Mouse (Mus musculus) midbrain, embryonic 16.5 days (tissue): ENCODE data around the gene Dpy30. TPM values are rescaled to one million over a fixed set of nuclear protein-coding genes. Genes with fewer than 3 reads are reported as not detected.
"Not testable (repeated sequence)": the region's sequence is repeated elsewhere in the genome, so short reads cannot be mapped to it uniquely, and the experiment has no call there.

Experiments
- ATAC-seq: fragments of 200-750 bp; cut with Nextera tagmentation; 2 replicates; pipeline ENCODE4 v1.8.0; 2017; ENCODE audit warnings: moderate TSS enrichment
- H3K27ac ChIP-seq: fragments of 300-500 bp; sonication (generic); 2 replicates; pipeline ENCODE4 v1.5.1; 2014; ENCODE audit warnings: mild to moderate bottlenecking, low read length, mixed read lengths
- H3K27me3 ChIP-seq: fragments of 300-500 bp; sonication (generic); 2 replicates; pipeline ENCODE4 v1.6.1; 2014; ENCODE audit warnings: low read depth, low read length, mixed read lengths; ENCODE audit not compliant: control insufficient read depth, insufficient read depth
- H3K36me3 ChIP-seq: fragments of 300-500 bp; sonication (generic); 2 replicates; pipeline ENCODE4 v1.6.1; 2014; ENCODE audit warnings: mild to moderate bottlenecking, low read length, moderate library complexity, mixed read lengths; ENCODE audit not compliant: control insufficient read depth, insufficient read depth
- H3K4me1 ChIP-seq: fragments of 300-500 bp; sonication (generic); 2 replicates; pipeline ENCODE4 v1.6.1; 2014; ENCODE audit warnings: mild to moderate bottlenecking, low read length, mixed read lengths; ENCODE audit not compliant: control insufficient read depth, insufficient read depth
- H3K4me2 ChIP-seq: fragments of 300-500 bp; sonication (generic); 2 replicates; pipeline ENCODE4 v1.6.1; 2014; ENCODE audit warnings: mild to moderate bottlenecking, low read length, mixed read lengths
- H3K4me3 ChIP-seq: fragments of 300-500 bp; sonication (generic); 2 replicates; pipeline ENCODE4 v1.5.1; 2014; ENCODE audit warnings: low read depth, mild to moderate bottlenecking, low read length, moderate library complexity, mixed read lengths
- H3K9ac ChIP-seq: fragments of 300-500 bp; sonication (generic); 2 replicates; pipeline ENCODE4 v1.6.1; 2014; ENCODE audit warnings: low read depth, low read length, mixed read lengths
- H3K9me3 ChIP-seq: fragments of 300-500 bp; sonication (generic); replicated peaks from 2 replicates; pipeline ENCODE4 v1.6.1; 2014; ENCODE audit warnings: mild to moderate bottlenecking, low read length, mixed read lengths; ENCODE audit not compliant: control insufficient read depth, poor library complexity, severe bottlenecking
- WGBS: fragments of 180-500 bp; shearing (Covaris S2); extraction: QIAGEN DNeasy Blood & Tissue Kit; methylation state at CpG from one replicate; pipeline ENCODE4 v1.1.7; 2014; 5-methylcytosine and 5-hydroxymethylcytosine counted together
- polyA plus RNA-seq: library from polyadenylated mRNA; unstranded; fragments of >200 nt; fragmentation: Nextera tagmentation; extraction: Ambion mirVana; gene quantifications from 2 replicates; pipeline ENCODE4 v1.2.1, GENCODE M21; 2015

Gene Dpy30
- polyA plus RNA-seq, 1 experiment from 2014 or later: 220 TPM

- H3K27ac ChIP-seq: no peak overlapping the region
- H3K9me3 ChIP-seq: no peaks in the 10 kb centered on the region
- H3K36me3 ChIP-seq: no peaks in the 10 kb centered on the region
- no peak overlapping the region for H3K4me3 ChIP-seq
- no peak for ATAC-seq
- H3K4me2 ChIP-seq: no peak overlapping the region
- H3K27me3 ChIP-seq: no peaks in the 10 kb centered on the region
- no peak overlapping the region for H3K9ac ChIP-seq
- no peaks in the 10 kb centered on the region for H3K4me1 ChIP-seq
- 45% methylated on average over 5 of the region's 5 CpGs for WGBS
Observed at GRCm38 (mm10) chr17:74322400-74323054, 1.2 kb downstream of the Dpy30 start.

DNA sequence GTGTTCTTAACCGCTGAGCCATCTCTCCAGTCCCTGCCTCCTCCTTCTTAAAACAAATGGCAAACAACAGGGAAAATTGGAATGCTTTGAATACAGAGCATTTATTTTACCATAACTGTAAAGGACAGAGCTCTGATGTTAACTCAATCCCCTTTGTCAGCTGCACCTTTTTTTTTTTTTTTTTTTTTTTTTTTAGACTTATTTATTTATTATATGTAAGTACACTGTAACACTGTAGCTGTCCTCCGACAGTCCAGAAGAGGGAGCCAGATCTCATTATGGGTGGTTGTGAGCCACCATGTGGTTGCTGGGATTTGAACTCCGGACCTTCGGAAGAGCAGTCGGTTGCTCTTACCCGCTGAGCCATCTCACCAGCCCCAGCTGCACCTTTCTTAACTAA, 5.0 kb downstream of the Dpy30 start:
- no peak for ATAC-seq
- H3K4me3 ChIP-seq: no peak overlapping the region
- H3K36me3 ChIP-seq: no peaks in the 10 kb centered on the region
- no peaks in the 10 kb centered on the region for H3K27me3 ChIP-seq
- WGBS: 94% methylated on average over 6 of the region's 6 CpGs
- no peaks in the 10 kb centered on the region for H3K9me3 ChIP-seq
- no peak overlapping the region for H3K27ac ChIP-seq
- H3K4me2 ChIP-seq: no peak overlapping the region
- H3K4me1 ChIP-seq: peaks cover 16% of the 10 kb centered on the region
- no peak overlapping the region for H3K9ac ChIP-seq

DNA sequence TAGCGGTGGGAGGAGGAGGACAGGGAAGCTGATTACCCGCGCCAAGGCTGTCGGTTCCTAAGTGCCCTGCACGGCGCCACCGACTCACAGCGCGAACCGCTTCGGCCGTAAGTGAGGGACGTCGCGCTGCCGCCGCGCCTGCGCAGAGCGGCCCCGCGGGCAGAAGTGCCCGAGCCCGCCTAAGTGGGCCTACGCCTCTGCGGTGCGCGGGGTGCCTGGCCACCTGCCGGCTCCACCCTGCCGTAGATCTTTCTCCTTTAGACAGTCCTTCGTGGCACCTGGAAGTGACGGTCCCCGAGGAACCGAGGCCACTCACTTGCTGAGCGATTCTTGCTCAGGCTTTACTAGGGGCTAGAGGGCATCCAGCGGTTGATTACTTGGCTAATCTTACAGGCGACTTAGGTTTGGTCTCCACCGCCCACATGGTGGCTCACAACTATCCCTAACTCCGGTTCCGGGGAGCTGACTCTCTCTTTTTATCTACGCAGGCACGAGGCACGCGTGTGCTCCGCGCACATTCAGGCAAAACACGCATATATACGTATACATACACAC, 7.4 kb downstream of the Dpy30 start:
- Histone ChIP-seq H3K4me2 (peak overlapping the region; percentile 89), H3K9ac (peak overlapping the region; percentile 81), H3K36me3 (no peaks in the 10 kb centered on the region), H3K27ac (peak overlapping the region; percentile 89), H3K27me3 (no peaks in the 10 kb centered on the region), H3K4me3 (peak overlapping the region; percentile 85), H3K4me1 (peaks cover 16% of the 10 kb centered on the region), H3K9me3 (no peaks in the 10 kb centered on the region)
- peak; percentile 98 for ATAC-seq
- WGBS: under 1% methylated on average over 47 of the region's 48 CpGs

DNA sequence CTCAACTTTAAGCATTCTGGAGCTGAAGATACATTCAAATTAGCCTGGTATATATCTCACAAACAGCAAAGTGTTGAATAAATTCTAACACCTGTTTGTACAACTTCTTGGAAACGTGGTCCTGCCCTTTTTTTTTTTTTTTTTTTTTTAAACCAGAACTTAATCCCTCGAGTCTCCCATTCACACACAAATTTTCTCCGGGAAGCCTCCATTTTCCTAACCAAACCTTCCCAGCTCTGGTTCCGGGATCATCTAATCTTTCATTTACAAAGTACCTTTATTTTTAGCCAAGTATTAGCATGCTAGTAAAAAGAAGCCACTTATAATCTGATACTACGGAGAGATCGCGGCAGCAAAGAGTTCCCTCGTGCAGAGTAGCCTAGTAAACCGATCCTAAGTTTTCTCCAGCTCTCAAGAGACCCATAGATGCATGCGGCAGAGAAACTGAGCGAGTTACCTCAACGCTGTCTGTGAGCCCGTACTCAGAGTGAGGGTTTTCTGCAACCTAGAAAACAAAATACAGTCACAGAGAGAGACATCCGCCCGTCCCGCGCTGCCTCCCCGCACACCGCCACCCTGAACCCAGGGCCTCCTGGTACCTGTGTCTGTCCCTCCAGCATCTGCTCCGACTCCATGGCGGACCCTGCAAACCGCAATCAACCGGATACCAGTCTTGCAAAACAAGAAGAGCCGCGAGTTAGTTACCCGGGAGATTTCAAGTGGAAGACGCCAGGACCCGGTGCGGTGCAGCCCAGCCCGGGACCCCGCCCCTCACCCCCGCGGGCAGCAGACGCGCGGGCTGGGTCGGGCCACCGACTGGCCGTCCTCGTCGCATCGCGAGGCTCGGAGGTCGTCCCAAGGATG, 8.1 kb downstream of the Dpy30 start:
- peak overlapping the region; percentile 81 for H3K9ac ChIP-seq
- H3K27ac ChIP-seq: peak overlapping the region; percentile 89
- no peaks in the 10 kb centered on the region for H3K36me3 ChIP-seq
- WGBS: 1% methylated on average over 40 of the region's 45 CpGs
- peak overlapping the region; percentile 85 for H3K4me3 ChIP-seq
- ATAC-seq: peak; percentile 75
- peaks cover 16% of the 10 kb centered on the region for H3K4me1 ChIP-seq
- no peaks in the 10 kb centered on the region for H3K9me3 ChIP-seq
- H3K27me3 ChIP-seq: no peaks in the 10 kb centered on the region
- peak overlapping the region; percentile 89 for H3K4me2 ChIP-seq

DNA sequence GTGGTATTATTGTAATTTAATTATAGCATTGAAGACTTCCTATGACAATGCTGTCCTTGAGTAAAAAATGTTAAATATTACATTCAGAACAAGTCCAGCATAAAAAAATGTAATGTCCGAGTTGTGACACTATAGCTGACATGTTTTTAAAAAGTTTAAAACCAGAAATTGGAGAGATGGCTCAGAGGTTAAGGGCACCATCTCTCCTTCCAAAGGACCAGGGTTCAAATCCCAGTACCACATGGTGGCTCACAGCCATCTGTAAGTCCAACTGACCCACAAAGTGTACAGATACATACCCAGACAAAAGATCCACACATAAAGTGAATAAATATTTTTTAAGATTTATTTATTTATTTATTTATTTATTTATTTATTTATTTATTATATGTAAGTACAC, 17.7 kb downstream of the Dpy30 start:
- H3K4me2 ChIP-seq: no peak overlapping the region
- H3K27ac ChIP-seq: no peak overlapping the region
- no peak overlapping the region for H3K4me3 ChIP-seq
- H3K36me3 ChIP-seq: peaks cover 11% of the 10 kb centered on the region
- no peaks in the 10 kb centered on the region for H3K27me3 ChIP-seq
- H3K9ac ChIP-seq: no peak overlapping the region
- no peaks in the 10 kb centered on the region for H3K4me1 ChIP-seq
- no peaks in the 10 kb centered on the region for H3K9me3 ChIP-seq
- ATAC-seq: no peak
- WGBS: 97% methylated on average over 1 of the region's 1 CpGs

DNA sequence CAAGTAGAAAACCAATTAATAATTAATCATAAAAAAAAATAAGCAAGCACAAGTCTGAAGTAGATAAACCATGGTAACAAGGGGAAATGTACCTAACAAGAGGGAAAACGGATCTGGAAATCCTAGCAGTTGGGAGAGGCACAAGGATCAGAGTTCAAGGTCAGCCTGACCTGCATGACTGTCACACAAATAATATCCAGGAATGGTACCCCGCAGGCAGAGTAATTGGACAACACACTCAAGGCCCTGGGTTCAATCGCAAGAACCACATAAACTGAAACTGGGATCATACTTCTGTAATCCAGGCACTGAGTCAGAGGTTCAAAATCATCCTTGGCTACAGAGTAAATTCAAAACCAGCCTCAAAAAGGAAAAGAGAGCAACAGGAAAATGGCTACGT, 18.1 kb downstream of the Dpy30 start:
- ATAC-seq: no peak
- Histone ChIP-seq H3K9ac (no peak overlapping the region), H3K4me2 (no peak overlapping the region), H3K4me3 (no peak overlapping the region), H3K27me3 (no peaks in the 10 kb centered on the region), H3K9me3 (no peaks in the 10 kb centered on the region), H3K4me1 (no peaks in the 10 kb centered on the region), H3K27ac (no peak overlapping the region), H3K36me3 (peaks cover 11% of the 10 kb centered on the region)
- WGBS: 95% methylated on average over 4 of the region's 4 CpGs

DNA sequence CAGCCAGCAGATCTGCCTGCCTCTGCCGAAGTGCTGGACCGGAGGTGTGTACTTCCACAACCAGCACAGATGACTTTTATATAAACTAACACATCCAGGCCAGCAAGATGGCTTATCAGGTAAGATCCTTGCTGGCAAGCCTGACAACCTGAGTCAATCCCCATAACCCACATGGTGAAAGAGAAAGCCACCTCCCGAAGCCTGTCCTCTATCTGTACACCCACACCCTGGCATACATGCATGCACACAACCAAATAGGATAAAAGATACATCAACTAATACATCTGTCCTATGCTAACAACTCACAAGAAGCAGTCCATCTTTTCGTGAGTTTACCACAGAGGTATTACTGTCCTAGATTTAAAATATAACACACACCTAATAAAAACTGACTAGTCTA, 19.7 kb downstream of the Dpy30 start:
- no peak for ATAC-seq
- H3K4me1 ChIP-seq: no peaks in the 10 kb centered on the region
- H3K27ac ChIP-seq: no peak overlapping the region
- 95% methylated on average over 4 of the region's 4 CpGs for WGBS
- H3K36me3 ChIP-seq: peaks cover 11% of the 10 kb centered on the region
- no peaks in the 10 kb centered on the region for H3K27me3 ChIP-seq
- H3K9me3 ChIP-seq: no peaks in the 10 kb centered on the region
- no peak overlapping the region for H3K9ac ChIP-seq
- no peak overlapping the region for H3K4me3 ChIP-seq
- no peak overlapping the region for H3K4me2 ChIP-seq

DNA sequence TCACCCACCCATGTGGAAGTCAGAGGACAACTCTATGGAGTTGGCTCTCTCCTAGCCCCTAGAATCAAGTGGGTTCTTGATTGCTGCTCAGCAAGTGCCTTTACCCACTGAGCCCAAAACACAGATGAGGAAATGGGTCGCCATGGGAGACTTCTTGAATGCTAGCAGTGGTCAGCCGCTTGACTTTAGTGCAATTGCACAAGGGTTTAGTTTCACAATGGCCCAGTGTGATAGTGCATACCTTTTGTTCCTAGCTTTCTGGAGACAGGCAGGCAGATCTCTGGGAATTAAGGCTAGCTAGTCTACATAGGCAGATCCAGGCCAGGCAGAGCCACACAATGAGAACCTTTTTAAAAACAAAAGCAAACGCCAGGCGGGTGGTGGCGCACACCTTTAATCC, 23.7 kb downstream of the Dpy30 start:
- Histone ChIP-seq H3K27ac (no peak overlapping the region), H3K36me3 (no peaks in the 10 kb centered on the region), H3K9me3 (no peaks in the 10 kb centered on the region), H3K4me3 (no peak overlapping the region), H3K4me1 (peaks cover 5% of the 10 kb centered on the region; the same call in 1 of the 2 replicates), H3K4me2 (no peak overlapping the region), H3K9ac (no peak overlapping the region), H3K27me3 (no peaks in the 10 kb centered on the region)
- ATAC-seq: no peak
- 78% methylated on average over 5 of the region's 5 CpGs for WGBS

- WGBS: 93% methylated on average over 5 of the region's 5 CpGs
- ATAC-seq: not testable (repeated sequence)
Observed at GRCm38 (mm10) chr17:74296991-74297390, 26.8 kb downstream of the Dpy30 start.

More at GRCm38 (mm10) chr17:74296991-74297390, 26.8 kb downstream of the Dpy30 start:
- H3K9me3 ChIP-seq, H3K27me3 ChIP-seq, H3K36me3 ChIP-seq, H3K4me2 ChIP-seq, H3K4me3 ChIP-seq, H3K9ac ChIP-seq, H3K27ac ChIP-seq: not testable (repeated sequence)
- H3K4me1 ChIP-seq: peaks cover 18% of the 10 kb centered on the region
